Comparison of ENCODE assay signal across 9 mouse cellular contexts in the genomic region with DNA sequence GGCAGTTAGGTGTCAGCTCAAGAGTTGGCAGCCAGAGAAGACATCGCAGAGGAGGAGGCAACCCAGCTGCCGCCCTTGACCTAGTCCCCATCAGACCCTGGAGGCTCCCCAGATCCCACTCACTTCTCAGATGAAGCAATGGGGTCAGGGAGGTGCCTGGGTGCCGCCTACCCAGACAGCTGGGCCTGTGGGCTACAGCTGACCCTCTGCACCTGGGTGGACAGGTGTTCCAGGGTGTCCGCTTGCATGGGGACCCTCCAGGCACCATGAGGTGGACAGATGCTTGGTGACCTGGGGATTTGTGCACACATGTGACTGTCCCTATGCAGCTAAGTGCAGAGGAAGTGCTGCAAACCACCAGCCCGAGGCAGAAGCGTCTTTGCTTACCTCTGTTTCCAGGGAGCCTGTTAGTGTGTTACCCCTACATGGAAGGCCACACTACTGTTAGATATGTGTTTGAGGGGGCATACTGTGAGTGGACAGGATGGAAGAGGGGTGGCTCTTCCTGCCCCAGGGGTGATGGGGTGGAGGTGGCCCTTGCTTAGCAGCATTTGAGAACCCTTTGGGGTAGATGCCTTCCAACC. TPM values are rescaled to one million over a fixed set of nuclear protein-coding genes. Genes with fewer than 3 reads are reported as not detected.
A peak's percentile ranks its signal among the peaks of the same experiment; 100 is the strongest.
DNase-seq lines count a peak whose midpoint lies in the region; ATAC-seq and TF ChIP-seq lines count a peak whose summit lies in the region.
"Had no signal": no experiment of that assay in that cellular context is flagged by ENCODE, and none has a peak within 500 bp of the region (broad histone marks: within the 10 kb centered on the region; RNA-seq: fewer than 3 reads in every experiment).

No protein-coding gene starts in this region.

- H3K4me3 ChIP-seq in forebrain, embryonic 10.5 days = peak overlapping the region; percentile 55; the same call in 1 of the 2 replicates
- H3K4me3 ChIP-seq in forebrain, embryonic 15.5 days = no peak overlapping the region
- no peak overlapping the region for H3K4me3 ChIP-seq in lung, embryonic 15.5 days
- no peak overlapping the region for H3K4me3 ChIP-seq in embryonic fibroblast, embryonic 13.5 days (ENCODE audit: insufficient read depth, low read length)
- no peak overlapping the region for H3K4me3 ChIP-seq in liver, postnatal 0 days (ENCODE audit: low read depth, low read length)
- H3K4me3 ChIP-seq: erythroblast, embryonic 14.5 days had no signal

- H3K27ac ChIP-seq in forebrain, embryonic 10.5 days = peak overlapping the region; percentile 90
- no peak overlapping the region for H3K27ac ChIP-seq in forebrain, embryonic 15.5 days (replicated peaks)
- peak overlapping the region; percentile 99 for H3K27ac ChIP-seq in lung, embryonic 15.5 days
- peak overlapping the region; percentile 97 for H3K27ac ChIP-seq in embryonic fibroblast, embryonic 13.5 days (ENCODE audit: insufficient read depth, low read length)
- H3K27ac ChIP-seq in liver, postnatal 0 days (ENCODE audit: low read depth) = peak overlapping the region; percentile 97

- H3K9me3 ChIP-seq in forebrain, embryonic 10.5 days = no peaks in the 10 kb centered on the region
- H3K9me3 ChIP-seq in forebrain, embryonic 15.5 days = no peaks in the 10 kb centered on the region
- no peaks in the 10 kb centered on the region for H3K9me3 ChIP-seq in lung, embryonic 15.5 days
- no peaks in the 10 kb centered on the region for H3K9me3 ChIP-seq in liver, postnatal 0 days (ENCODE audit: low read length)

- peaks cover 9% of the 10 kb centered on the region for H3K36me3 ChIP-seq in forebrain, embryonic 10.5 days (replicated peaks)
- H3K36me3 ChIP-seq in forebrain, embryonic 15.5 days = no peaks in the 10 kb centered on the region
- H3K36me3 ChIP-seq in lung, embryonic 15.5 days = no peaks in the 10 kb centered on the region
- H3K36me3 ChIP-seq in liver, postnatal 0 days (replicated peaks; ENCODE audit: insufficient read depth, low read length) = no peaks in the 10 kb centered on the region

- no peak for ATAC-seq in forebrain, embryonic 15.5 days (replicated peaks)
- ATAC-seq in lung, embryonic 15.5 days (ENCODE audit: borderline replicate concordance, extremely low read depth, low FRiP score, low TSS enrichment) = no peak
- ATAC-seq in liver, postnatal 0 days = no peak

- peaks cover 92% of the 10 kb centered on the region for H3K4me1 ChIP-seq in forebrain, embryonic 10.5 days
- peaks cover 64% of the 10 kb centered on the region for H3K4me1 ChIP-seq in forebrain, embryonic 15.5 days
- peaks cover 85% of the 10 kb centered on the region for H3K4me1 ChIP-seq in lung, embryonic 15.5 days
- peaks cover 36% of the 10 kb centered on the region for H3K4me1 ChIP-seq in embryonic fibroblast, embryonic 13.5 days (ENCODE audit: control insufficient read depth, insufficient read depth, low read length)
- H3K4me1 ChIP-seq in liver, postnatal 0 days (ENCODE audit: insufficient read depth) = peaks cover 83% of the 10 kb centered on the region

- no peak for TF ChIP-seq CTCF in embryonic fibroblast, embryonic 13.5 days (IDR thresholded peaks at IDR 0.05; ENCODE audit: borderline replicate concordance, insufficient read depth, low read length)
- TF ChIP-seq CTCF in liver, postnatal 0 days (IDR thresholded peaks at IDR 0.05; ENCODE audit: low read depth) = no peak

- H3K27me3 ChIP-seq in forebrain, embryonic 10.5 days (ENCODE audit: poor library complexity, severe bottlenecking) = peaks cover 14% of the 10 kb centered on the region
- no peaks in the 10 kb centered on the region for H3K27me3 ChIP-seq in forebrain, embryonic 15.5 days
- no peaks in the 10 kb centered on the region for H3K27me3 ChIP-seq in lung, embryonic 15.5 days
- no peaks in the 10 kb centered on the region for H3K27me3 ChIP-seq in liver, postnatal 0 days (ENCODE audit: insufficient read depth, low read length)

- no peak overlapping the region for H3K9ac ChIP-seq in forebrain, embryonic 15.5 days (replicated peaks)
- H3K9ac ChIP-seq in lung, embryonic 15.5 days = no peak overlapping the region
- H3K9ac ChIP-seq in liver, postnatal 0 days (replicated peaks) = 0 out of 2 replicates have a peak overlapping the region, but pooled peaks have one; percentile 3

- TF ChIP-seq EP300 in liver, postnatal 0 days (IDR thresholded peaks at IDR 0.05; ENCODE audit: low read depth) = no peak

- WGBS in forebrain, embryonic 10.5 days = 80% methylated on average over 6 of the region's 6 CpGs
- WGBS in forebrain, embryonic 15.5 days = 86% methylated on average over 6 of the region's 6 CpGs
- WGBS in lung, embryonic 15.5 days = 72% methylated on average over 6 of the region's 6 CpGs
- WGBS in liver, postnatal 0 days (ENCODE audit: insufficient replicate concordance) = 60% methylated on average over 6 of the region's 6 CpGs

- no peak for TF ChIP-seq POLR2A in embryonic fibroblast, embryonic 13.5 days (IDR thresholded peaks at IDR 0.05; ENCODE audit: low read depth, low read length)

- DNase-seq in forebrain, embryonic 10.5 days (ENCODE audit: extremely low spot score, low spot score) = no peak
- DNase-seq in lung, postnatal 36 days = no peak
- no peak for DNase-seq in liver, postnatal 0 days
- no peak for DNase-seq in frontal cortex, postnatal 25 days (ENCODE audit: low spot score in 2 of 2)
- no peak for DNase-seq in layer of hippocampus, postnatal 14 days (ENCODE audit: low spot score in 2 of 2)

- H3K4me2 ChIP-seq in forebrain, embryonic 15.5 days (replicated peaks) = no peak overlapping the region
- no peak overlapping the region for H3K4me2 ChIP-seq in lung, embryonic 15.5 days
- H3K4me2 ChIP-seq in liver, postnatal 0 days (ENCODE audit: low read depth, low read length) = no peak overlapping the region

RNA-seq across cellular contexts. Expression of a gene that starts 3.0 kb away (rescaled TPM):
- polyA plus RNA-seq in forebrain, embryonic 10.5 days (2016; fragmentation: Nextera tagmentation; extraction: Ambion mirVana) = 90.9 and 116 TPM in 2 replicates
- 350 and 358 TPM in 2 replicates for polyA plus RNA-seq in forebrain, embryonic 15.5 days (2015; fragmentation: Nextera tagmentation; extraction: Ambion mirVana)
- 94.6 and 95.1 TPM in 2 replicates for polyA plus RNA-seq in lung, embryonic 15.5 days (2015; fragmentation: Nextera tagmentation; extraction: Ambion mirVana)
- polyA plus RNA-seq in embryonic fibroblast, embryonic 13.5 days (2011; ENCODE audit: insufficient read length, low read depth, missing spikeins) = 29.2 and 50.2 TPM in 2 replicates
- polyA plus RNA-seq in liver, postnatal 0 days (2015; fragmentation: Nextera tagmentation; extraction: Ambion mirVana) = 87.0 and 93.3 TPM in 2 replicates
- 100 to 1,000 TPM in 1 of 2 experiments, 10 to 100 TPM in 1; 93.5 to 126 TPM for total RNA-seq in layer of hippocampus, postnatal 14 days (2021)

RNA-seq across cellular contexts. Expression of a gene that starts 9.9 kb away (rescaled TPM):
- 9.8 and 10.7 TPM in 2 replicates for polyA plus RNA-seq in forebrain, embryonic 10.5 days (2016; fragmentation: Nextera tagmentation; extraction: Ambion mirVana)
- 9.7 and 12.7 TPM in 2 replicates for polyA plus RNA-seq in forebrain, embryonic 15.5 days (2015; fragmentation: Nextera tagmentation; extraction: Ambion mirVana)
- 11.6 and 14.7 TPM in 2 replicates for polyA plus RNA-seq in lung, embryonic 15.5 days (2015; fragmentation: Nextera tagmentation; extraction: Ambion mirVana)
- polyA plus RNA-seq in embryonic fibroblast, embryonic 13.5 days (2011; ENCODE audit: insufficient read length, low read depth, missing spikeins) = 8.4 and 12.2 TPM in 2 replicates
- 6.7 and 6.8 TPM in 2 replicates for polyA plus RNA-seq in liver, postnatal 0 days (2015; fragmentation: Nextera tagmentation; extraction: Ambion mirVana)
- 1 to 10 TPM; 5.1 to 5.2 TPM for total RNA-seq in layer of hippocampus, postnatal 14 days (2021)

RNA-seq across cellular contexts. Expression of a gene that starts 14.7 kb away (rescaled TPM):
- 19.1 and 19.8 TPM in 2 replicates for polyA plus RNA-seq in forebrain, embryonic 10.5 days (2016; fragmentation: Nextera tagmentation; extraction: Ambion mirVana)
- polyA plus RNA-seq in forebrain, embryonic 15.5 days (2015; fragmentation: Nextera tagmentation; extraction: Ambion mirVana) = 33.0 and 34.9 TPM in 2 replicates
- 17.5 and 18.6 TPM in 2 replicates for polyA plus RNA-seq in lung, embryonic 15.5 days (2015; fragmentation: Nextera tagmentation; extraction: Ambion mirVana)
- polyA plus RNA-seq in embryonic fibroblast, embryonic 13.5 days (2011; ENCODE audit: insufficient read length, low read depth, missing spikeins) = 101 TPM in 2 replicates
- 3.0 and 4.3 TPM in 2 replicates for polyA plus RNA-seq in liver, postnatal 0 days (2015; fragmentation: Nextera tagmentation; extraction: Ambion mirVana)
- 10 to 100 TPM; 90.9 to 100.0 TPM for total RNA-seq in layer of hippocampus, postnatal 14 days (2021)

RNA-seq across cellular contexts. Expression of a gene that starts 16.5 kb away (rescaled TPM):
- polyA plus RNA-seq in forebrain, embryonic 10.5 days (2016; fragmentation: Nextera tagmentation; extraction: Ambion mirVana) = 23.2 and 24.2 TPM in 2 replicates
- polyA plus RNA-seq in forebrain, embryonic 15.5 days (2015; fragmentation: Nextera tagmentation; extraction: Ambion mirVana) = 35.8 and 36.5 TPM in 2 replicates
- polyA plus RNA-seq in lung, embryonic 15.5 days (2015; fragmentation: Nextera tagmentation; extraction: Ambion mirVana) = 16.0 and 17.3 TPM in 2 replicates
- polyA plus RNA-seq in embryonic fibroblast, embryonic 13.5 days (2011; ENCODE audit: insufficient read length, low read depth, missing spikeins) = 5.2 and 8.3 TPM in 2 replicates
- polyA plus RNA-seq in liver, postnatal 0 days (2015; fragmentation: Nextera tagmentation; extraction: Ambion mirVana) = 0.15 and 0.18 TPM in 2 replicates
- total RNA-seq in layer of hippocampus, postnatal 14 days (2021) = 10 to 100 TPM; 14.8 TPM

RNA-seq across cellular contexts. Expression of a gene that starts 22.2 kb away (rescaled TPM):
- 6.8 and 7.3 TPM in 2 replicates for polyA plus RNA-seq in forebrain, embryonic 10.5 days (2016; fragmentation: Nextera tagmentation; extraction: Ambion mirVana)
- polyA plus RNA-seq in forebrain, embryonic 15.5 days (2015; fragmentation: Nextera tagmentation; extraction: Ambion mirVana) = 29.7 and 39.5 TPM in 2 replicates
- 3.9 and 5.0 TPM in 2 replicates for polyA plus RNA-seq in lung, embryonic 15.5 days (2015; fragmentation: Nextera tagmentation; extraction: Ambion mirVana)
- 24.1 and 28.4 TPM in 2 replicates for polyA plus RNA-seq in embryonic fibroblast, embryonic 13.5 days (2011; ENCODE audit: insufficient read length, low read depth, missing spikeins)
- polyA plus RNA-seq in liver, postnatal 0 days (2015; fragmentation: Nextera tagmentation; extraction: Ambion mirVana) = 0.11 and 0.18 TPM in 2 replicates
- 100 to 1,000 TPM; 401 to 436 TPM for total RNA-seq in layer of hippocampus, postnatal 14 days (2021)
